Mouse (Mus musculus) liver, embryonic 13.5 days (tissue): Measurements from ENCODE around the gene Rap1a. TPM values are rescaled to one million over a fixed set of nuclear protein-coding genes. Genes with fewer than 3 reads are reported as not detected.

Source experiments
- ATAC-seq: fragments of 200-750 bp; cut with Nextera tagmentation; 2 replicates; pipeline ENCODE4 v1.8.0; 2017; ENCODE audit warnings: low read depth, mild to moderate bottlenecking, moderate number of reproducible peaks, moderate library complexity
- DNase-seq: peaks from one replicate; pipeline ENCODE4 v3.0.0; 2022
- H3K27ac ChIP-seq: fragments of 300-500 bp; sonication (generic); 2 replicates; pipeline ENCODE4 v1.5.1; 2015; ENCODE audit warnings: moderate library complexity, mild to moderate bottlenecking, inconsistent platforms
- H3K27me3 ChIP-seq: fragments of 300-500 bp; sonication (generic); 2 replicates; pipeline ENCODE4 v1.6.1; 2015; ENCODE audit warnings: mild to moderate bottlenecking, inconsistent platforms
- H3K36me3 ChIP-seq: fragments of 300-500 bp; sonication (generic); 2 replicates; pipeline ENCODE4 v1.6.1; 2015; ENCODE audit warnings: mild to moderate bottlenecking, inconsistent platforms
- H3K4me1 ChIP-seq: fragments of 300-500 bp; sonication (generic); replicated peaks from 2 replicates; pipeline ENCODE4 v1.6.1; 2015; ENCODE audit warnings: inconsistent platforms
- H3K4me2 ChIP-seq: fragments of 300-500 bp; sonication (generic); 2 replicates; pipeline ENCODE4 v1.6.1; 2015; ENCODE audit warnings: inconsistent platforms, mild to moderate bottlenecking, moderate library complexity
- H3K4me3 ChIP-seq: fragments of 300-500 bp; sonication (generic); replicated peaks from 2 replicates; pipeline ENCODE4 v1.5.1; 2015; ENCODE audit warnings: mild to moderate bottlenecking, inconsistent platforms
- H3K9ac ChIP-seq: fragments of 300-500 bp; sonication (generic); 2 replicates; pipeline ENCODE4 v1.6.1; 2015; ENCODE audit warnings: mild to moderate bottlenecking, inconsistent platforms
- H3K9me3 ChIP-seq: fragments of 300-500 bp; sonication (generic); replicated peaks from 2 replicates; pipeline ENCODE4 v1.6.1; 2016; ENCODE audit warnings: inconsistent platforms
- WGBS: fragments of 180-500 bp; shearing (Covaris S2); methylation state at CpG from one replicate; pipeline ENCODE4 v1.1.7; 2015; ENCODE audit not compliant: insufficient replicate concordance; 5-methylcytosine and 5-hydroxymethylcytosine counted together
- polyA plus RNA-seq: library from polyadenylated mRNA; unstranded; fragments of >200 nt; fragmentation: Nextera tagmentation; extraction: Ambion mirVana; gene quantifications from 2 replicates; pipeline ENCODE4 v1.2.1, GENCODE M21; 2015

Rap1a gene
- polyA plus RNA-seq, 1 experiment from 2014 or later = 119 TPM

GRCm38 (mm10) chr3:105821504-105821903, 20.4 kb upstream of the Rap1a start:
- no peaks in the 10 kb centered on the region for H3K9me3 ChIP-seq
- H3K4me3 ChIP-seq = no peak overlapping the region
- H3K27ac ChIP-seq = no peak overlapping the region
- no peak overlapping the region for H3K4me2 ChIP-seq
- WGBS = 78% methylated on average over 3 of the region's 3 CpGs
- peaks cover 37% of the 10 kb centered on the region for H3K4me1 ChIP-seq
- no peaks in the 10 kb centered on the region for H3K27me3 ChIP-seq
- H3K36me3 ChIP-seq = no peaks in the 10 kb centered on the region
- H3K9ac ChIP-seq = no peak overlapping the region
- no peak for ATAC-seq
- DNase-seq = no peak

GRCm38 (mm10) chr3:105820272-105820671, 19.1 kb upstream of the Rap1a start:
- Histone ChIP-seq H3K36me3 (no peaks in the 10 kb centered on the region), H3K4me2 (no peak overlapping the region), H3K9ac (no peak overlapping the region), H3K27ac (no peak overlapping the region), H3K4me1 (peaks cover 39% of the 10 kb centered on the region), H3K4me3 (no peak overlapping the region), H3K27me3 (no peaks in the 10 kb centered on the region), H3K9me3 (no peaks in the 10 kb centered on the region)
- WGBS = 84% methylated on average over 3 of the region's 3 CpGs
- ATAC-seq (no peak), DNase-seq (no peak)

- no peak for DNase-seq
- WGBS = 19% methylated on average over 6 of the region's 6 CpGs
Measured at GRCm38 (mm10) chr3:105818130-105819004, 17.2 kb upstream of the Rap1a start.

GRCm38 (mm10) chr3:105816089-105816488, 15.0 kb upstream of the Rap1a start:
- peak overlapping the region; percentile 82; the same call in 1 of the 2 replicates for H3K27ac ChIP-seq

More at GRCm38 (mm10) chr3:105818130-105819004, 17.2 kb upstream of the Rap1a start:
- Histone ChIP-seq H3K4me2 (no peak overlapping the region), H3K9me3 (no peaks in the 10 kb centered on the region), H3K9ac (no peak overlapping the region), H3K4me1 (peaks cover 41% of the 10 kb centered on the region), H3K4me3 (no peak overlapping the region), H3K36me3 (no peaks in the 10 kb centered on the region), H3K27me3 (no peaks in the 10 kb centered on the region), H3K27ac (no peak overlapping the region)
- no peak for ATAC-seq

GRCm38 (mm10) chr3:105815236-105815904, 14.2 kb upstream of the Rap1a start:
- Histone ChIP-seq H3K9ac (0 out of 2 replicates have a peak overlapping the region, but pooled peaks have one; percentile 18), H3K4me2 (peak overlapping the region; percentile 17), H3K27ac (peak overlapping the region; percentile 82), H3K27me3 (no peaks in the 10 kb centered on the region), H3K9me3 (no peaks in the 10 kb centered on the region), H3K4me1 (peaks cover 70% of the 10 kb centered on the region), H3K36me3 (no peaks in the 10 kb centered on the region), H3K4me3 (no peak overlapping the region)
- peak; percentile 100 for ATAC-seq
- DNase-seq = peak; percentile 64
- 35% methylated on average over 10 of the region's 10 CpGs for WGBS

More at GRCm38 (mm10) chr3:105816089-105816488, 15.0 kb upstream of the Rap1a start:
- no peaks in the 10 kb centered on the region for H3K9me3 ChIP-seq
- DNase-seq (no peak), ATAC-seq (no peak)
- no peak overlapping the region for H3K4me2 ChIP-seq
- no peaks in the 10 kb centered on the region for H3K27me3 ChIP-seq
- H3K4me1 ChIP-seq = peaks cover 63% of the 10 kb centered on the region
- no peaks in the 10 kb centered on the region for H3K36me3 ChIP-seq
- H3K9ac ChIP-seq = no peak overlapping the region
- 35% methylated on average over 8 of the region's 8 CpGs for WGBS
- no peak overlapping the region for H3K4me3 ChIP-seq

- no peak overlapping the region for H3K9ac ChIP-seq
- ATAC-seq = no peak
- no peaks in the 10 kb centered on the region for H3K27me3 ChIP-seq
- H3K9me3 ChIP-seq = no peaks in the 10 kb centered on the region
- peaks cover 89% of the 10 kb centered on the region for H3K4me1 ChIP-seq
- 80% methylated on average over 2 of the region's 2 CpGs for WGBS
- no peaks in the 10 kb centered on the region for H3K36me3 ChIP-seq
- H3K4me2 ChIP-seq = no peak overlapping the region
- H3K27ac ChIP-seq = peak overlapping the region; percentile 88; the same call in 1 of the 2 replicates
- no peak overlapping the region for H3K4me3 ChIP-seq
- no peak for DNase-seq
Measured at GRCm38 (mm10) chr3:105811146-105811545, 10.0 kb upstream of the Rap1a start.

- DNase-seq (peak; percentile 93), ATAC-seq (peak; percentile 100)
- Histone ChIP-seq H3K27ac (peak overlapping the region; percentile 97), H3K4me2 (peak overlapping the region; percentile 69), H3K4me3 (peak overlapping the region; percentile 34), H3K9ac (peak overlapping the region; percentile 67), H3K27me3 (no peaks in the 10 kb centered on the region), H3K9me3 (no peaks in the 10 kb centered on the region), H3K4me1 (peaks cover 90% of the 10 kb centered on the region), H3K36me3 (no peaks in the 10 kb centered on the region)
- 15% methylated on average over 14 of the region's 14 CpGs for WGBS
Measured at GRCm38 (mm10) chr3:105808179-105809037, 7.3 kb upstream of the Rap1a start.

GRCm38 (mm10) chr3:105807672-105808071, 6.5 kb upstream of the Rap1a start:
- Histone ChIP-seq H3K4me3 (peak overlapping the region; percentile 30), H3K9me3 (no peaks in the 10 kb centered on the region), H3K4me1 (peaks cover 91% of the 10 kb centered on the region), H3K27me3 (no peaks in the 10 kb centered on the region), H3K4me2 (peak overlapping the region; percentile 69), H3K9ac (peak overlapping the region; percentile 67), H3K36me3 (no peaks in the 10 kb centered on the region), H3K27ac (peak overlapping the region; percentile 97)
- WGBS = 10% methylated on average over 1 of the region's 1 CpGs
- DNase-seq = peak; percentile 22
- ATAC-seq = peak; percentile 22

- Histone ChIP-seq H3K27me3 (no peaks in the 10 kb centered on the region), H3K4me2 (no peak overlapping the region), H3K4me1 (peaks cover 91% of the 10 kb centered on the region), H3K27ac (peak overlapping the region; percentile 74), H3K9me3 (no peaks in the 10 kb centered on the region), H3K9ac (no peak overlapping the region), H3K4me3 (no peak overlapping the region), H3K36me3 (no peaks in the 10 kb centered on the region)
- DNase-seq = no peak
- 71% methylated on average over 11 of the region's 11 CpGs for WGBS
- no peak for ATAC-seq
Measured at GRCm38 (mm10) chr3:105806519-105807249, 5.5 kb upstream of the Rap1a start.

GRCm38 (mm10) chr3:105803600-105803999, 2.5 kb upstream of the Rap1a start:
- peak overlapping the region; percentile 95; the same call in 1 of the 2 replicates for H3K27ac ChIP-seq
- peaks cover 79% of the 10 kb centered on the region for H3K4me1 ChIP-seq
- H3K4me2 ChIP-seq = no peak overlapping the region
- WGBS = 51% methylated on average over 11 of the region's 11 CpGs
- no peak for DNase-seq
- H3K9ac ChIP-seq = no peak overlapping the region
- H3K27me3 ChIP-seq = no peaks in the 10 kb centered on the region
- ATAC-seq = no peak
- no peaks in the 10 kb centered on the region for H3K9me3 ChIP-seq
- no peak overlapping the region for H3K4me3 ChIP-seq
- H3K36me3 ChIP-seq = no peaks in the 10 kb centered on the region
